Mouse (Mus musculus) neural tube, embryonic 10.5 days (tissue): Measurements from ENCODE around the gene Il1r2.

Experiments used
- DNase-seq: peaks from one replicate; pipeline ENCODE4 v3.0.0-alpha.2; 2017; ENCODE audit warnings: low spot score; ENCODE audit errors: extremely low spot score

The Il1r2 gene

GRCm38 (mm10) chr1:40073779-40074178 lies at the start of gene Il1r2:
Gene Il1r2, plus strand, starts transcription at chr1:40074079.
- DNase-seq: no peak

- no peak for DNase-seq
Observed at GRCm38 (mm10) chr1:40024554-40025320, 49.1 kb upstream of the Il1r2 start.

- DNase-seq: no peak
Observed at GRCm38 (mm10) chr1:40025416-40025815, 48.5 kb upstream of the Il1r2 start.

DNA sequence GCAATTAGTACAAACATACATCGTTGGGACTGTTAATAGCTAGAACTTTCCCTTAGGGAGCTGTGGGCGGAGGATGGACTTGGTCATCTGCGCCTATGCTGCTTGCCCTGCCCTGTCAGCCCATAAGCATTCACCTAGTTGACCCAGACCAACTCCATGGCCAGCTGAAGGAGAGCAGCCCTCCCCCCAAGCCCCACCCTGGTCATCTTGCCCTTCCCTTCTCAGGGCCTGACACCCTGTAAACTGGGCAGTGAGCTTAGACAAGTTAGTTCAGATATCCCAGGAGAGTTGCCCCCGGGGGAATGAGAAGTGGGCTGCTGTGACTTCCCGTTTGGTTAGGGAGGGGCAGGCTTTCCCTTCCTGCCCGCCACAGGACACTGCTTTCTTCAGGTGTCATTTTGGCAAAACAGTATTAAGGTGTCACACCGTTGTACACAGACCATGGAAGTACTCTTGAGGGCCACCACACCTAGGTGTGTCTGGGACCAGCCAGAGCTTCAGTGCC lies 46.7 kb upstream of the Il1r2 start:
- no peak for DNase-seq

GRCm38 (mm10) chr1:40028207-40028998 lies 45.5 kb upstream of the Il1r2 start:
- DNase-seq: no peak

DNA sequence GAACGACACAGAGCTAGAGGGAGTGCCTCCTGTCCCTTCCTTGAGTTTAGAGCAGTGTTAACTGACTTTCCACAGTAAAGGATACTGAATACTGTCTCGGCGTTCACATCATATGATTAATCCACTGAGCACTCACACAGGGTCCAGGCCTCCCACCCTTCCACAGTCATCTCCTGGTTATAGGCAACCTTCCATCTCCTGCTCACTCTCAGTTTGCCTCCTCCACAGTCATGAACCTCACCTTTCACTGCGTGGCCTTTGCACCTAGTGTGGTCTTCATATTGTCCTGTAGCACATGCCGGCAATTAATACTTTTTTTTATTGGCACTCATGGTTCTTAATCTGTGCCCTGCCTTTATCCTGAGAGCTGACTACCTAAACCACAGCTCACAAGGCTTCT lies 44.3 kb upstream of the Il1r2 start:
- no peak for DNase-seq

DNA sequence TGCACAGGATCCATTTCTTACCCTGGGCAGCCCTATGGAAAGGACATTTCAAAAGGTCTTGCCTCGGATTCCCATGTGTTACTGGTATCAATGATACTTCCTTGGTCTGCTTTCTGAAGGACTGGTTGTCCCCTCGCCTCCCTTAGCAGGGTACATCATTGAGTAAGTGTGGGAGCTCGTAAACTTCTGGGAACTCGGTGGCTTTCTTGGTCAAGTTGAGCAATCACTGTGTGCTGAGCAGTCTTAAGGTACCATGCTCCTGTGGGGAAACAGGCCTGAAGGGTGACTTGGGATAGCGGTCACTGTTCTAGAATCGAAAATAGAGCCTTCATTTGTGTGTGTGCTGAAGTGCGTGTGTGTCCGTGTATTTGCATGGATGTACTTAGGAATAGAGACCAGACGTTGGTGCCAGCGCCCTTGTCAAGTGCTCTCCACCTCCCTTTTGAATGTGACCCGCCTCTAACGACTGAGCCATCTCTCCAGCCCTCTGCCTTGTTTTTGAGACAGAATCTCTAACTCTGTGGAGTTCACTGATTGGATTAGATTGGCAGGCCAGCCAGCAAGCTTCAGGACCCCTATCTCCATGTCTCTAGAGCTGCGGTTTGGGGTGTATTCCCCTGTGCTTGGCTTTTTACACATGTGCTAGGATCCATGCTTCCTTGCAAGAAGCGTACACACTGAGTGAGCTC lies 43.4 kb upstream of the Il1r2 start:
- DNase-seq: no peak

- no peak for DNase-seq
Observed at GRCm38 (mm10) chr1:40030976-40031356, 42.9 kb upstream of the Il1r2 start.

DNA sequence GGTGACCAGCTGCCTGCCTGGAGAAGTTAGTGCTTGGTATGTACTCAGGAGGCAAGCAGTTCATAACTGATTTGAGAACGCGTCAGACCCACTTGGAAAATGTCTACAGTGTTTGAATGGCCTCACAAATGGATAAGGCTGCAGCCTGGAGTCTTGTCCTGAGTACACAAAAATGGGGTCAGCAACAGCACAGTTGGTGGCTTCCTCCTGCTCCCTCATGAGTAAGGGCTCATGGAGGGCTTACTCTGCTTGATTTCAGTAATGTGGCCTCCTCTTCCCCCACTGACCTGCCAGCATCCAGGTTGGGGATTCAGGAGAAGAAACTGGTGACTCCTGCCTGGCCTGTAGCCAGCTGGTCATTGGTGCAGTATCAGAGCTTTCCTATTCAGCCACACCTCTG lies 42.3 kb upstream of the Il1r2 start:
- DNase-seq: no peak

DNA sequence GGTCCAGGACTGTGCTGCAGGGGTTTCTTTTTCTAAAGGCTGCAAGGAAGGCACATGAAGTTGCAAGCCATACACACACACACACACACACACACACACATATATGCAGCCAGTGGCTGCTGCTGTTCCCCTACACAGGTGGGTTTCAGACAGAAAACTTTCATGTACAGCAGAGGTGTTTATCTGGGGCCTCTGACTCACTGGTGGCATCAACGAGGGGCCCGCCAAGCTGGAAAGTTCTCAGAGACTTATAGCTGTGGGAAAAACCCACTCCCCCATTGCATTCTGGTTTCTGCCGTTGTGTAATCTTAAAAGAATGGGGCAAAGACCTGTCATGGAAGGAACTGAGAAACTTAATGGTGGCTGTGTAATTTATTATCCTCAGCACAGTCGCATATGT lies 40.6 kb upstream of the Il1r2 start:
- DNase-seq: no peak

DNA sequence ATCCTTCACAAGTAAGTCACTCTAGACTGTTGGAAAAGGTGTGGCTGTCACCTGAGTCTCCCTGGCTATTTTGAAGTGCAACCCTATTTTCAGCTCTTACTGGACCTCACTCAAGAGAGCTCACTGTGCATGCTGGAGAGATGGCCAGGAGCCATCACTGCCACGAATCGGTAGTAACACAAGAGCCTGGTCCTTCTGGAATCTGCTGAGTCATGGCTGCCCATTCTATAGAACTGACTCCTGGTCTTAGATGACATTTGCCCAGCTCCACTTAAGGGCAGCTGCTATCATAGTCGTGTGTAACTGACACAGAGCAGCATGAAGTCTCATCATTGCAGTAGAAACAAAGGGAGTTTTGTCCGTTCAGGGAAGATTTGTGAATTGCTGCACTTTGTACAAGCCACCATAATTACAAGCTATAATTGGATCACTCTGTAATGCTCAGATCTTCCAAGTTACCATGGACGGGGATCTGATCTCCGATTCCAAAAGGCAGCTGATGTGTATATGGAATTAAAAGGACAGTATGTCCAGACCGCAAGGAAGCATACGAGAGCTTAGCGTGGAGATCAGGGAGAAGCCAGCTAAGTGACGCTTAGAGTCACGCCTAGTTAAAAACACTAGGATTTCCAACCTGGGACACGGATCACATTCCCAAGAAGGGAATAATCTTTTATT lies 40.0 kb upstream of the Il1r2 start:
- DNase-seq: no peak

DNA sequence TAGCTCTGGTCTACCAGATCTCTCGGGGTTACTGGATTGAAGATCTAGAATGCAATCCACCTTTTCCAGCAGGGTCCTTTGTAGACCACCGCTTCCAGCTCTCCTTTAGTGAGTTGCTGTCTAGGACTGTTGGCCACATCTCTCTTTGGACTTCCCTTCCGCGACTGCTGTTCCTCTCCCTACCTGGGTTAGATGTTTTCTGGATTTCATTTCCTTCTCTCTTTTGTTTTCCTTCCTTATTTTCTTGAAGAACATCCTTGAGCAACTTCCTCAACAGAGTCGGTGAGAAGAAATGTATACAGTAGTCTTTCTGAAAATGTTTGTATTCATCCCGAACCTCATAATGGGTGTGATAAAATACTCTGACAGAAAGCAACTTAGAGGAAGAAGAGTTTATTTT lies 36.0 kb upstream of the Il1r2 start:
- DNase-seq: no peak

DNA sequence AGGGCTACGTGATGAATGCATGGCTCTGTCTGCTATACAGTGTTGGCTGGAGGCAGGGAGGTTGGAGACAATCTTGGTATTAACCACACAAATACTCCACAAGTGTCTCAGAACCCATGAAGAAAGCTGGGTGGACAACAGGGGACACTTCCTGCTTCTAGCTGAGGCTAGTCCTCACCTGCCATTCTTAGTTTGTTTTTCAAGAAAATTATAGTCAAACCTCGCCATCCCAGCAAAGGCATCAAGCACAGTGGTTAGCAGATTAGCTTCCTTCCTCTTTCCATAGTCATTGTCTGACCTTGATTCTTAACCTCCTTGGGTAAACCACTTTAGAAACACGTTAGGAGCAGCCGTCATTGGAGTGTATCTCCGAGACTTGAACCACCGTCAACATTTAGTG lies 28.2 kb upstream of the Il1r2 start:
- DNase-seq: no peak

GRCm38 (mm10) chr1:40046600-40046999 lies 27.3 kb upstream of the Il1r2 start:
- DNase-seq: no peak

DNA sequence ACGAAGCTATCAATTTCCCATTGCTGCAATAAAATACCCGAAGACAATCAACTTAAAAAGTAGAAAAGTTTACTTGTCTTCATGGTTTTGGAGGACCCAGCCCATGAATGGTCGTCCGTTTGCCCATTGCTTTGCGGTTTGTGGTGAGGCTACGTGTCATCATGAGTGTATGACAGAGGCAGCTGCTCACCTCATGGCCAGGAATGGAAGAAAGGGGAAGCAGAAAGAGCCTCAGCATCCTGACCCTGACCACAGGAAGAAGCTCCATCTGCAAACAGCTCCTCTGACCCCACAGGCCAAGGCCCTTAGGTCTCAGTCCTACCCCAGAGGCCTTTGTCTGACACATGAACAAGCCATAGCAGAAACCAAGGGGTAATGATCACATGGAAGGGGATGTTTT lies 22.7 kb upstream of the Il1r2 start:
- DNase-seq: no peak

- DNase-seq: no peak
Observed at GRCm38 (mm10) chr1:40052156-40052555, 21.7 kb upstream of the Il1r2 start.

- no peak for DNase-seq
Observed at GRCm38 (mm10) chr1:40053071-40053470, 20.8 kb upstream of the Il1r2 start.

DNA sequence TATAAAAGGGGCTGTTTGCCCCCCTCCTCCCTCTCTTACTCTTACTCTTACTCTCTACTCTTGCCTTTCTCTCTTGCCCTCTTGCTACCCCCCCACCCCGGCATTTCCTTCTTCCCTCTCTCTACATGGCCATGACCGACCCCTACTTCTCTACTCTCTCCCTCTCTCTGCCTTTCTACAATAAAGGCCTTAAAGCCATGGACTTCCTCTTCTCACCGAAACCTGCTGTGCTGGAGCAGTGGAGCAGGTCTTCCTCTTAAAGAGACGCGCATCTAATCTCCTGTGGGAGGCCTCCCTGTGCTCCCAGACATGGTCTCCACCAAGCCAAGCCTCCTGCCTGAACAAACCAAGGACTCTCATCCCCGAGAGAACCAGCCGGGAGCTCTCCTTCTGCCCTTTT lies 18.8 kb upstream of the Il1r2 start:
- no peak for DNase-seq

GRCm38 (mm10) chr1:40055963-40056362 lies 17.9 kb upstream of the Il1r2 start:
- no peak for DNase-seq

GRCm38 (mm10) chr1:40057351-40057750 lies 16.5 kb upstream of the Il1r2 start:
- DNase-seq: no peak

DNA sequence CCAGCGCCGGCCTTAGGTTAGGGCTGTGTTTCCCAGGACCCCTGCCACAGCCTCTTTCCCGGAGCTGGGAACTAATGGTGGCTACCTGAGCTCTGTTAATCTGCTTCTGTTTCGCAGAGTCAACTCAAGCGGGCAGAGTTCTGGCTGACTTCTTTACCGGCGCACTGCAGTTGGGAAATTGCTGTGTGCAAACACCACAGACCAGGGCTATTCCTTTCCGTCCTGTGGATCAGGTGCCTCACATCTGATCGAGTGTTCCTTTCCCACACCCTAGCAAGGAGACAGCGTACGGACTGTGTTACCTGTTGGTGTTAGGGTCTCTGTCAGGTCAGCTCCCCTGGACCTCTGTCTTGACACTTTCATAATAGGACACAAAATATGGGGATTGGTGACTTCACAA lies 15.9 kb upstream of the Il1r2 start:
- no peak for DNase-seq
